In the genomic region with DNA sequence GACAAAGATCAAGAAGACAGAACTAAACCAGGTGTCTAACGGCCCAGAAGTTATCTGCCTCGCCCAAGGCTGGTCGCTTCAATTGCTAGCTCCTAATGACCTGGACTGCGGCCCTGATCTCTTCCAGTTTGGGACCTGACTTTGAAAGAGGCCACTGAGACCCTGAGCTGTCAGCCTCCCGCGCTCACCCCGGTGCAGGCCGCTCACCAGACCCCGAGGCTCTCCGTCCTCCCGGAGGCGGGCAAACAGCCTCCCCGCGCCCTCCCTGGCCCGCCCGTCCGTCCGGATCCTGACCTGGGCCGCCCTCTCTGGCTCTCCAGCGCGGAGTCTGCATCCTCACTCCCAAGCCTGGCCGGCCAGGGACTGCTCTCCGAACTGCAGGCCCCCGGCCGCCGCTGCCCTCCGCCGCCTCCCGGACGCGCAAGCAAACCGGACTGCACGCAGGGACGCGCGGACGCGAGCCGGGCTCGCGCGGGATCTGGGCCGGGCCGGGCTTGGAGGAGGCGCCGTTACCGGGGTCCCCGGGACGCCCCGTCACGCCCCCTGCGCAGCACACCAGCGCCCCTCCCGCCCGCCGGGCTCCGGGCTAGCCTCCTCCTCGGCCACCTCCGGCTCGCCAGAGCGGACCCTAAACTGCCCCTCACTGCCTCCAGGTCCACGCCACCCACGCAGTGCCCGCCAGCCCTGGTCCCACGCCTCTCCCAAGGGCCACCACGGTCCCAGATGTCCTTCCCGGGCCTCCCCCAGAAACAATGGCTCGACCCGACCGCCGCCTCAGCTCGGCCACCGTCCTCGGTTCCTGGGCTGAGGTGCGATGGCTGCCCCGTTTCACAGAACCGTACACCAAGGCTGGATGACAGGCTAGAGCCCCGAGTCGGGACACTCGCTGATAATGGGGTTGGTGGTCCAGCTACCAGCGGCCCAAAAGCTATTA, we compare ENCODE assay signal across 8 mouse cellular contexts. TPM values are rescaled to one million over a fixed set of nuclear protein-coding genes. Genes with fewer than 3 reads are reported as not detected.
DNase-seq lines count a peak whose midpoint lies in the region; ATAC-seq and TF ChIP-seq lines count a peak whose summit lies in the region.

No protein-coding gene starts in this region.

- TF ChIP-seq CTCF in intestine, postnatal 0 days (IDR thresholded peaks at IDR 0.05; ENCODE audit: low read depth): no peak; the same call in 1 of the 2 replicates
- TF ChIP-seq CTCF in small intestine, adult 2 months (IDR thresholded peaks at IDR 0.05; ENCODE audit: extremely low read depth, insufficient read length, insufficient replicate concordance, low read depth, low read length): no peak

- H3K9ac ChIP-seq in intestine, postnatal 0 days (ENCODE audit: low read depth, low read length): peak overlapping the region; percentile 95
- H3K9ac ChIP-seq in limb, embryonic 11.5 days (ENCODE audit: low read length): peak overlapping the region; percentile 94
- H3K9ac ChIP-seq in midbrain, embryonic 12.5 days (replicated peaks): peak overlapping the region; percentile 99

- TF ChIP-seq POLR2A in small intestine, adult 2 months (IDR thresholded peaks at IDR 0.05; ENCODE audit: low read depth, low read length): no peak

- H3K36me3 ChIP-seq in intestine, postnatal 0 days (ENCODE audit: control insufficient read depth, insufficient read depth): no peaks in the 10 kb centered on the region
- no peaks in the 10 kb centered on the region for H3K36me3 ChIP-seq in limb, embryonic 11.5 days (ENCODE audit: control insufficient read depth, insufficient read depth, low read length)
- H3K36me3 ChIP-seq in midbrain, embryonic 12.5 days: no peaks in the 10 kb centered on the region
- H3K36me3 ChIP-seq in small intestine, adult 2 months (ENCODE audit: control insufficient read depth, insufficient read depth, low read length): no peaks in the 10 kb centered on the region

- WGBS in intestine, postnatal 0 days: under 1% methylated on average over 78 of the region's 81 CpGs
- under 1% methylated on average over 73 of the region's 81 CpGs for WGBS in limb, embryonic 11.5 days
- under 1% methylated on average over 73 of the region's 81 CpGs for WGBS in midbrain, embryonic 12.5 days
- under 1% methylated on average over 79 of the region's 81 CpGs for WGBS in small intestine, adult 2 months

- DNase-seq in adrenal gland, adult 8-10 months: peak; percentile 67
- DNase-seq in embryo, embryonic 11 days: peak; percentile 82
- DNase-seq in limb, embryonic 11.5 days (ENCODE audit: low spot score): peak; percentile 77

- H3K9me3 ChIP-seq in intestine, postnatal 0 days (ENCODE audit: control insufficient read depth): no peaks in the 10 kb centered on the region
- H3K9me3 ChIP-seq in limb, embryonic 11.5 days (ENCODE audit: control insufficient read depth, low read length): no peaks in the 10 kb centered on the region
- no peaks in the 10 kb centered on the region for H3K9me3 ChIP-seq in midbrain, embryonic 12.5 days

- no peaks in the 10 kb centered on the region for H3K27me3 ChIP-seq in intestine, postnatal 0 days (replicated peaks; ENCODE audit: control insufficient read depth, insufficient read depth, low read length)
- H3K27me3 ChIP-seq in limb, embryonic 11.5 days (ENCODE audit: control insufficient read depth, insufficient read depth, low read length): no peaks in the 10 kb centered on the region
- H3K27me3 ChIP-seq in midbrain, embryonic 12.5 days: peaks cover 27% of the 10 kb centered on the region
- H3K27me3 ChIP-seq in small intestine, adult 2 months (ENCODE audit: control insufficient read depth, insufficient read depth, low read length): peaks cover 6% of the 10 kb centered on the region

- ATAC-seq in granulocyte monocyte progenitor cell, adult 5-6 weeks (replicated peaks; ENCODE audit: poor library complexity, severe bottlenecking): peak; percentile 38
- peak; percentile 10; the same call in 1 of the 2 replicates for ATAC-seq in intestine, postnatal 0 days
- ATAC-seq in limb, embryonic 11.5 days (ENCODE audit: insufficient number of reproducible peaks, low FRiP score, low TSS enrichment, low read depth): peak; percentile 48
- ATAC-seq in midbrain, embryonic 12.5 days (ENCODE audit: low FRiP score, low read depth): peak; percentile 55
- ATAC-seq in activated CD4-positive, CD25-positive, alpha-beta regulatory T cell, adult 4 months: no peak

- H3K4me3 ChIP-seq in intestine, postnatal 0 days (ENCODE audit: low read depth, low read length): peak overlapping the region; percentile 87
- H3K4me3 ChIP-seq in limb, embryonic 11.5 days (ENCODE audit: low read depth, low read length): peak overlapping the region; percentile 92
- H3K4me3 ChIP-seq in midbrain, embryonic 12.5 days: peak overlapping the region; percentile 96
- peak overlapping the region; percentile 80 for H3K4me3 ChIP-seq in small intestine, adult 2 months (ENCODE audit: low read depth, low read length)

- H3K27ac ChIP-seq in intestine, postnatal 0 days (ENCODE audit: low read depth, low read length): peak overlapping the region; percentile 96
- peak overlapping the region; percentile 96 for H3K27ac ChIP-seq in limb, embryonic 11.5 days (replicated peaks; ENCODE audit: low read depth, low read length)
- peak overlapping the region; percentile 98 for H3K27ac ChIP-seq in midbrain, embryonic 12.5 days (replicated peaks)
- no peak overlapping the region for H3K27ac ChIP-seq in small intestine, adult 2 months (ENCODE audit: insufficient read depth, low read depth, low read length)

- peaks cover 9% of the 10 kb centered on the region for H3K4me1 ChIP-seq in intestine, postnatal 0 days (replicated peaks; ENCODE audit: control insufficient read depth, insufficient read depth, low read length)
- peaks cover 15% of the 10 kb centered on the region for H3K4me1 ChIP-seq in limb, embryonic 11.5 days (ENCODE audit: control insufficient read depth, insufficient read depth, low read length)
- H3K4me1 ChIP-seq in midbrain, embryonic 12.5 days: peaks cover 45% of the 10 kb centered on the region
- peaks cover 14% of the 10 kb centered on the region; the same call in 1 of the 2 replicates for H3K4me1 ChIP-seq in small intestine, adult 2 months (ENCODE audit: control insufficient read depth, insufficient read depth, insufficient read length, low read length)

- peak overlapping the region; percentile 97 for H3K4me2 ChIP-seq in intestine, postnatal 0 days (replicated peaks; ENCODE audit: low read depth)
- H3K4me2 ChIP-seq in limb, embryonic 11.5 days (ENCODE audit: low read depth, severe bottlenecking): peak overlapping the region; percentile 91
- H3K4me2 ChIP-seq in midbrain, embryonic 12.5 days (replicated peaks): peak overlapping the region; percentile 86

RNA-seq across cellular contexts. Expression of a gene that starts 1.4 kb away (rescaled TPM):
- total RNA-seq in adrenal gland, adult 8-10 months (2022): 10 to 100 TPM; 57.9 to 84.0 (median 69.8) TPM
- total RNA-seq in granulocyte monocyte progenitor cell, adult 5-6 weeks (2014; fragmentation: Nextera tagmentation): 30.3 and 40.2 TPM in 2 replicates
- total RNA-seq in granulocyte monocyte progenitor cell, adult 5-6 weeks (2017): 21.1 and 25.9 TPM in 2 replicates
- polyA plus RNA-seq in intestine, postnatal 0 days (2015; fragmentation: Nextera tagmentation; extraction: Ambion mirVana): 10.0 and 11.8 TPM in 2 replicates
- polyA plus RNA-seq in limb, embryonic 11.5 days (2014; fragmentation: Nextera tagmentation; extraction: Ambion mirVana): 63.1 and 64.8 TPM in 2 replicates
- polyA plus RNA-seq in midbrain, embryonic 12.5 days (2016; fragmentation: Nextera tagmentation; extraction: Ambion mirVana): 38.3 and 38.7 TPM in 2 replicates
- 5.4 and 17.5 TPM in 2 replicates for polyA plus RNA-seq in small intestine, adult 2 months (2012; rRNA removed)
- polyA plus RNA-seq in activated CD4-positive, CD25-positive, alpha-beta regulatory T cell, adult 4 months (2017; shearing (Covaris generic)): 1 to 10 TPM; 7.8 to 8.1 TPM
